Mouse (Mus musculus) adrenal gland, postnatal 36 days (tissue): ENCODE data around the gene Zfp316. TPM values are rescaled to one million over a fixed set of nuclear protein-coding genes. Genes with fewer than 3 reads are reported as not detected.

Source experiments
- DNase-seq, 2 experiments: peaks; one replicate each; pipeline ENCODE4 v3.0.0; 2021; ENCODE audit warnings: mixed read lengths in 1 of 2
- total RNA-seq, 2 experiments: library from RNA; stranded (reverse); gene quantifications; 2 replicates each; pipeline ENCODE4 v1.2.3; 2021

The Zfp316 gene
- total RNA-seq, 2 experiments from 2014 or later: 5.2 to 9.7 TPM

DNA sequence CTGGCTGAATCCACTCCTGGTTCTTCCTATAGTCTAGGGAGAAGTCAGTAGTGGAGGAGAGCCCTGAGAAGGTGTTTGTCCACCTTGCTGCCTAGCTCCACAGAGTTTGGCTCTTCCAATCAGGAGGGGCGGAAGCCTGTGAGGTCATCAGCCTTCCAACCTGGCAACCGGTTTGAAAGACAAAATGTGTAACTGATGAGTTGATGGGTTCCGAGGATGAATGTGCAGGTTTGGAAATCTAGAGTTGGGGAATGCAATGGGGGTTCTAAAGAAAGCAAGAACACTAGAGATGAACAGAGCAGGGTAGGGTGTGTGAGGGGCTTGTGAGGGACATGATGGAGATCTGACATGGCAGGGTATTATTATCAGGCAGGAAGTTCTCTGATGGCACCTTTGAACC lies 43.0 kb downstream of the Zfp316 start, which contains the start of gene Spdye4a:
TSS of gene Spdye4a (minus strand) at position 101 of the 400 bp plus-strand sequence.
- no peak for DNase-seq

DNA sequence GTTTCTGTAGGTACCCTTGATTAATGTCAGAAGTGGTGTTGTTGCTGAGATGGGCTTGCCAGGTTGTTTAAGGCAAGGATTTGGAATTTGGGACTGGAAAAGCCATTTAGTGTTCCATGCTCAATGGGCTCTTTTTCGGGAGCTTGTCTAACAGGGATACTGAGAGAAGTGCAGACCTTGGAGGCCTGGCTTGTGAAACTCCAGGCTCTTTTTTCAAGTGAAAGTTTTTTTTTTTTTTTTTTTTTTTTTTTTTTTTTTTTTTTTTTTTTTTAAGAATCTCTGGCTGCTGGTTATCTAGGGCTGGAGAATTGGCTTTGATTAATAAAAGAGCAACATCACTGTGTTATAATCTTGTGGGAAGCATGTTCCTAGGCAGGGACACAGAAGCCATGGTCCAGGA lies 47.5 kb downstream of the Zfp316 start:
- DNase-seq: no peak

DNA sequence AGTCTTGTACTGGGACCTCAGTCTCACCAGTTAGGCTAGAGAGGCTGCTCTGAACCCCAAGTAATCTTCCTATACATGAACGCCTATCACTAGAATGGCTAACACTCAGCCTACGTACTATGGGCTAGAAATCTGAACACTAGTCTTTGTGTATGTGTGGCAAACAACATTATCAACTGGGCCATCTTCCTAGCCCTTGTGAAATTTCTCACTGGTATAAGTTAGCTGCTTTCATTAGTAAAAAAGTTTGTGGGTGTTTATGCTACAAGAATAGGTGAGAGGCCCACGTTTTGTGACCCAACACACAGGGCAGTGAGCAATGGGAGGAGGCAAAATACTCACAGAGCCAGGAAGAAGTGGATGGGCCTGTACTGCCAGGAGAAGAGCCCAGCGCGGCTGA lies 48.8 kb downstream of the Zfp316 start:
- no peak for DNase-seq

DNA sequence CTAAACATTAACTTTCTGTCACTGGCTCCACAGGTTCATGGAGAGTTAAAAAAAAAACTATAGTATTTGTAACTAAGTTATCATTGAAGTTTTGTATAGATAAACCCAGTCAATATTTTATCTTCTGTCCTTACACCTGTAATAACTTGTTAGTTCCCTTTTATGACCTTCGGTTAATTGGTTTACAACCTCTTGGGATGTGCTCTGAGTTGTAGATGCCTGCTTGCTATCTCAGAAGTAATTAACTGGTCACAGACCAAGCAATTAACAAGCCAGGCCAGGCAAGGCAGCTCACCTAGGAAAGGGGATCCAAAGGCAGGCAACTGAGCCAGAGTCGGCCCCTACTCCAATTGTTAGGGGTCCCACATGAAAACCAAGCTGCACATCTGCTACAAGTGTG lies 56.0 kb downstream of the Zfp316 start:
- no peak for DNase-seq

DNA sequence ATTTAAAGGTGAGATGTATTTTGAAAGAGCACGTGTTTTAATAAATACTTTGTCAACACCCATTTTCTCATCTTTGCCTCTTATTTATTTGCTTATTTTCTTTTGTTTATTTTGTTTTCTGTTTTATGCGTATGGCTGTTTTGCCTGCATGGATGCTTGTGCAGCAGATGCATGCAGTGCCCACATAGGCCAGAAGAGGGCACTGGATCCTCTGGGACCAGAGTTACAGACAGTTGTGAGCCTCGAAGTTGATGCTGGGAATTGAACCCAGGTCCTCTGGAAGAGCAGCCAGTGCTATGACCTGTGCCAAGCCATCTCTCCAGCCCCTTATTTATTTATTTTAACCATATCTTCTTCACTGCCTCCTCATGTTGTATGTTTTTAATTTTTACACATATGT lies 64.8 kb downstream of the Zfp316 start:
- DNase-seq: no peak

Other genes starting within 250 kb of the Zfp316 start
- gene Rnf216, start 157.0 kb downstream of the Zfp316 start, total RNA-seq: 10 to 100 TPM; 38.4 to 48.7 TPM
- gene Olfr718-ps1, start 122.4 kb downstream of the Zfp316 start, total RNA-seq: under 1 TPM in 1 of 2 experiments, not detected in 1; 0.07 TPM
- 10 to 100 TPM; 11.3 to 11.7 TPM for gene Rbak, start 89.2 kb downstream of the Zfp316 start, total RNA-seq
- not detected for gene Spdye4b, start 89.0 kb downstream of the Zfp316 start, total RNA-seq
- not detected for gene Spdye4a, start 43.1 kb downstream of the Zfp316 start, total RNA-seq
- gene Zfp12, start 34.9 kb downstream of the Zfp316 start, total RNA-seq: 10 to 100 TPM; 22.2 to 22.9 TPM
- under 1 TPM; 0.36 to 0.40 TPM for gene Zfp853, start 23.6 kb upstream of the Zfp316 start, total RNA-seq
- 10 to 100 TPM; 24.2 to 33.2 TPM for gene E130309D02Rik, start 45.3 kb upstream of the Zfp316 start, total RNA-seq
- gene Zdhhc4, start 59.2 kb upstream of the Zfp316 start, total RNA-seq: 10 to 100 TPM; 54.7 to 60.4 TPM
- gene Grid2ip, start 87.3 kb upstream of the Zfp316 start, total RNA-seq: under 1 TPM; 0.20 to 0.30 TPM
- gene Kdelr2, start 133.8 kb upstream of the Zfp316 start, total RNA-seq: 100 to 1,000 TPM; 114 to 116 TPM
- 10 to 100 TPM; 14.4 to 20.7 TPM for gene Daglb, start 194.6 kb upstream of the Zfp316 start, total RNA-seq